Mouse (Mus musculus) midbrain, embryonic 11.5 days (tissue): ENCODE data around the gene Plscr1. TPM values are rescaled to one million over a fixed set of nuclear protein-coding genes. Genes with fewer than 3 reads are reported as not detected.

ENCODE experiments used
- ATAC-seq: fragments of 200-750 bp; cut with Nextera tagmentation; 2 replicates; pipeline ENCODE4 v1.8.0; 2017; ENCODE audit warnings: moderate TSS enrichment, moderate library complexity; ENCODE audit not compliant: low FRiP score
- DNase-seq: peaks from one replicate; pipeline ENCODE4 v3.0.0; 2015; ENCODE audit warnings: low spot score; ENCODE audit errors: missing footprints
- H3K27ac ChIP-seq: fragments of 300-500 bp; sonication (generic); 2 replicates; pipeline ENCODE4 v1.5.1; 2014; ENCODE audit warnings: low read depth, low read length
- H3K27me3 ChIP-seq: fragments of 300-500 bp; sonication (generic); 2 replicates; pipeline ENCODE4 v1.6.1; 2014; ENCODE audit warnings: mild to moderate bottlenecking, low read length, moderate library complexity, mixed read lengths; ENCODE audit not compliant: control insufficient read depth, insufficient read depth
- H3K36me3 ChIP-seq: fragments of 300-500 bp; sonication (generic); 2 replicates; pipeline ENCODE4 v1.6.1; 2014; ENCODE audit warnings: mild to moderate bottlenecking, low read length, moderate library complexity, mixed read lengths; ENCODE audit not compliant: control insufficient read depth, insufficient read depth
- H3K4me1 ChIP-seq: fragments of 300-500 bp; sonication (generic); 2 replicates; pipeline ENCODE4 v1.6.1; 2014; ENCODE audit warnings: low read length; ENCODE audit not compliant: control insufficient read depth, insufficient read depth
- H3K4me2 ChIP-seq: fragments of 300-500 bp; sonication (generic); 2 replicates; pipeline ENCODE4 v1.6.1; 2014; ENCODE audit warnings: mild to moderate bottlenecking, moderate library complexity
- H3K4me3 ChIP-seq: fragments of 300-500 bp; sonication (generic); 2 replicates; pipeline ENCODE4 v1.5.1; 2014; ENCODE audit warnings: low read depth, low read length
- H3K9ac ChIP-seq: fragments of 300-500 bp; sonication (generic); 2 replicates; pipeline ENCODE4 v1.6.1; 2014; ENCODE audit warnings: low read length
- H3K9me3 ChIP-seq: fragments of 300-500 bp; sonication (generic); 2 replicates; pipeline ENCODE4 v1.6.1; 2016; ENCODE audit warnings: low read length; ENCODE audit not compliant: control insufficient read depth
- WGBS: fragments of 180-500 bp; shearing (Covaris S2); extraction: QIAGEN DNeasy Blood & Tissue Kit; methylation state at CpG from one replicate; pipeline ENCODE4 v1.1.7; 2014; 5-methylcytosine and 5-hydroxymethylcytosine counted together
- microRNA-seq: library from miRNA; unstranded; fragments of <30 nt; microRNA quantifications from one replicate; pipeline ENCODE4, GENCODE M21; 2017
- polyA plus RNA-seq: library from polyadenylated mRNA; unstranded; fragments of >200 nt; fragmentation: Nextera tagmentation; extraction: Ambion mirVana; gene quantifications from 2 replicates; pipeline ENCODE4 v1.2.1, GENCODE M21; 2014

The Plscr1 gene
- polyA plus RNA-seq, 1 experiment from 2014 or later, result 26.3 TPM

DNA sequence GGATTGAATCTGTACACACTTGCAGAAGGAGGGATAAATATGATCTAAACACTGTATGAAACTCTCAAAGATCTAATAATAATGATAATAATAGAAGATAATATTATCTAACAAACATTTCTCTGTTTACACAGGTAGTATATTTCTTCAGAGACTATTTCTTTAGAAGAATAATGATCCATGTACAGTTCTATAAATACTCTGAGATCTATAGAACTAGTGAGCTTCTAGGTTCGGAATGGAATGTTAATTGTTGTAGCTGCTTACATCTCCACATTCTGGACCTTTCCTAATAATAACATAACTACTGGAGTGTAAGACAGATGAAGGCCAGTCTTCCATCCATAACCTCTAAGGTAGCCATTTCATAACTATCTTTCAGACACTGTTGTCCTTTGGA lies 59.5 kb downstream of the Plscr1 start, which contains the start of gene 1700057G04Rik:
Gene 1700057G04Rik, plus strand, starts transcription at position 301 of the 400 bp plus-strand sequence.
- ATAC-seq (no peak), DNase-seq (no peak)
- H3K27ac ChIP-seq, result no peak within 1 kb of the TSS
- 83% methylated on average over 1 of the region's 1 CpGs for whole genome bisulfite sequencing
- no peak within 1 kb of the TSS for H3K4me2 ChIP-seq
- no peak within 1 kb of the TSS for H3K4me3 ChIP-seq
- H3K9ac ChIP-seq, result no peak within 1 kb of the TSS
- no peaks in the 10 kb centered on the region for H3K4me1 ChIP-seq
- H3K27me3 ChIP-seq, result no peaks in the 10 kb centered on the region
- no peaks in the 10 kb centered on the region for H3K36me3 ChIP-seq
- no peaks in the 10 kb centered on the region for H3K9me3 ChIP-seq

DNA sequence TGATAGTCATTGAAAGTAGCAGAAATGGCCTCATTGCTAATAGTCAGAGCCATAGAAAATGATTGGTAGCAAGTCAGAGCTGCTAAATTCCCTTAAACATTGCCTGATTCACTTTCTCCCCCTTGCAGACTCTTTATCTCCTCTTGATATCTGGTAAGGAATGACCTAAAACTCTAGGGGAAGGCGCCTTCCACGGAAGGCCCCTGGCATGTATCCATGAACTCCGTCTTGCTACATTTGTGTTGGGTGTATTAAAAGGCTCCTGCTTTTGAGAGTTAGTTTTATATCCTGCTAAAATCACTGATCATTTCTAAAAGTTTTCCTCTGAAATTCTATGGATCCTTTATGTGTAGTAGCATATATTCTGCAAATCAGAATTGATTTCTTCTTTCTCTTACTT lies 67.2 kb downstream of the Plscr1 start:
- H3K9ac ChIP-seq, result no peak overlapping the region
- no peaks in the 10 kb centered on the region for H3K9me3 ChIP-seq
- H3K4me2 ChIP-seq, result no peak overlapping the region
- ATAC-seq (no peak), DNase-seq (no peak)
- no peaks in the 10 kb centered on the region for H3K4me1 ChIP-seq
- H3K36me3 ChIP-seq, result no peaks in the 10 kb centered on the region
- no peak overlapping the region for H3K27ac ChIP-seq
- 88% methylated on average over 3 of the region's 3 CpGs for WGBS
- H3K27me3 ChIP-seq, result no peaks in the 10 kb centered on the region
- no peak overlapping the region for H3K4me3 ChIP-seq

Small RNAs within 50 kb of the gene (microRNA-seq; reads per million reads assigned to microRNA genes)
- not detected for gene Mir6386

Other genes starting within 250 kb of the Plscr1 start
- gene Plscr5, start 56.8 kb upstream of the Plscr1 start, polyA plus RNA-seq, result not detected in 2 replicates
- 0.33 and 1.2 TPM in 2 replicates for gene Plscr2, start 25.9 kb downstream of the Plscr1 start, polyA plus RNA-seq
- gene 1700057G04Rik, start 59.6 kb downstream of the Plscr1 start, polyA plus RNA-seq, result not detected in 2 replicates
- 1.1 and 1.2 TPM in 2 replicates for gene Plscr4, start 207.6 kb downstream of the Plscr1 start, polyA plus RNA-seq